Mouse (Mus musculus) liver, postnatal 0 days (tissue): Measurements from ENCODE around the gene Pkn3.

Experiments
- CTCF ChIP-seq: sonication (generic); IDR thresholded peaks from 2 replicates; pipeline ENCODE4 v1.5.1; 2016; ENCODE audit warnings: antibody characterized with exemption, low read depth
- EP300 ChIP-seq: IDR thresholded peaks from 2 replicates; pipeline ENCODE4 v1.6.1; 2016; ENCODE audit warnings: antibody characterized with exemption, low read depth, mild to moderate bottlenecking

DNA sequence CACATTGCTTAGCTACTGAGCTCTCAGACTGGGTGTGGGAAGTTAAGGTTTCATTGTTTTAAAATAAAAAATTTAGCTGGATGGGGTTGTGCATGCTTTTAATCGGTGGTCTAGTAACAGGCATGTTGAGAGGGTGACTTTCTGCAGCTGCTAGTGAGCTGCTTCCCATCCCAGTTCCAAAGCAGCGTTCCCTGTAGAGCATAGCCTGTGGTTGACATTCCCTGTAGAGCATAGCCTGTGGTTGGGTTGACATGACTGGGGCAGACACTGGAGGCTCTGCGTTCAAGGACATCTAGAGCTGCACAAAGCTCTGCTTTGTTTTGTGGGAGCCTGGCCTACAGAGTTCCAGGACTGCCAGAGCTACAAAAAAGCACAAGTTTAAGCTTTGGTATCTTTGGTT, 4.2 kb upstream of the Pkn3 start:
- TF ChIP-seq EP300 (no peak), CTCF (no peak)
